Mouse (Mus musculus) spleen, adult 2 months (tissue): ENCODE data around the gene Boc.

Experiments used
- CTCF ChIP-seq: fragments of 200-500 bp; IDR thresholded peaks from 2 replicates; pipeline ENCODE4 v1.5.1; 2011; ENCODE audit warnings: mild to moderate bottlenecking, inconsistent platforms; ENCODE audit not compliant: insufficient read depth, insufficient read length, insufficient replicate concordance; ENCODE audit errors: extremely low read depth
- POLR2A ChIP-seq: fragments of 200-500 bp; IDR thresholded peaks from 2 replicates; pipeline ENCODE4 v1.6.1; 2011; ENCODE audit warnings: low read depth, low read length, inconsistent platforms

GRCm38 (mm10) chr16:44475281-44475680 lies 83.4 kb downstream of the Boc start:
- TF ChIP-seq CTCF (no peak), POLR2A (no peak)
